Mouse (Mus musculus): Measurements from ENCODE around the gene Usp49.
"Not testable (repeated sequence)": the region's sequence is repeated elsewhere in the genome, so short reads cannot be mapped to it uniquely, and the experiment has no call there.

Usp49 gene

DNA sequence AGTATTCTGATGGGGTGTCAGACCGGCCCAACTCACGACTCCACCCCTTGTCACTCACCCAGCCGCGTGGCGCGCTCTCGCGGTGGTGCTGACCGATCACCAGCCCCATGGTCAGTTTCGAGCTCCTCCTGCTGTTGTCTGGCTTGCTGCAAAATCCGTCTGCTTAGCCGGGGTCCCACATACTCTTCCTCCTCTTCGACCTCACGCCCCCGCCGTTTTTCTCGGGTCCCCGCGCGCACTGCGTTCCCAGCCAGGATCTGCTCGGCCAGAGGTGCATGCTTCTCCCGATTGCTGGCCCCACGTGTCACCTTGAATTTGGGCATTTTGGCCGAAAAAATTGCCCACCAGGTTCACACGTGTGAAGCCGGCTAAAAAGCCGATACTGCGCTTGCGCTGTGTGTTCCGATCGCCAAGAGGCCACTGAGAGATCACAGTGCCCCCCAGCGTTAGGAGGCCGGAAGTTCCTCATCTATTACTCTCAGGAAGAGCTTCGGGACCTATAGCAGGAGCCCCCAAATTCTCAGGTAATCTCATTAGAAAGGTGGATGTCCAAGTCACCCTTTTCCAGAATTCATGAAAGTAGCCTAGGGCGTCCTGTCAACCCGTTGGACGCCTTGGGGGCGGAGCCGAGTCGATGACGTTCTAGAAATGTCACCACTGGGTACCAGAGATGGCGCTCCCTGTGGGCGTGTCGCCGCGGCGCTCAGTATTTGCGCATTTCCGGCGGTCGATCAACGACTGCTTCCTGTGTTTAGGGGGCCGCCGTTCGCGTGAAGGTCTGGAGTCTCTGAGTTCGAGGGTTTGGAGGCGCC is 19.4 kb upstream of the Usp49 start, which contains the start of the genes Bysl, Med20 and Gm20517:
Gene Bysl, minus strand, starts transcription at position 644 of the 812 bp plus-strand sequence.
Gene Med20, plus strand, starts transcription at position 734 of the 812 bp plus-strand sequence.
Gene Gm20517, plus strand, starts transcription at position 741 of the 812 bp plus-strand sequence.
- DNase-seq = peak; percentile 98

GRCm38 (mm10) chr17:47611661-47611982 is 18.9 kb upstream of the Usp49 start:
- no peak for DNase-seq

DNA sequence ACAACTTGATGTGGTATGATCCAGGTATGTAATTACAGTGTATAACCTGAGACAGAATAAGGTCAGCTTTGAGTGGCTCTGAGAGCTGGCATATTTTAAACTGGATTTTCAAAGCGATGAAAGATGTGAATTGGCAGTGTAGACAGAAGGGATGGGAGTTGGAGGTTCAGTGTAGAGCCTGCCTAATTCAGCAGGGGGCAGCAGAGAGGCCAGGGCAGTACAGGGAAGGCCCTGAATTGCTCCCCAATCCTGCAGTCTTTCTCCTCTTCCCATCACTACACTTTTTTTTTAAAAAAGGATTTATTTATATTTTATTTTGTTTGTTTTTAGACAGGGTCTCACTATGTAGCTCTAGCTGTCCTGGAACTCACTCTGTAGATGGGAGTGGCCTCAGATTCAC is 16.5 kb upstream of the Usp49 start:
- DNase-seq = peak; percentile 66

DNA sequence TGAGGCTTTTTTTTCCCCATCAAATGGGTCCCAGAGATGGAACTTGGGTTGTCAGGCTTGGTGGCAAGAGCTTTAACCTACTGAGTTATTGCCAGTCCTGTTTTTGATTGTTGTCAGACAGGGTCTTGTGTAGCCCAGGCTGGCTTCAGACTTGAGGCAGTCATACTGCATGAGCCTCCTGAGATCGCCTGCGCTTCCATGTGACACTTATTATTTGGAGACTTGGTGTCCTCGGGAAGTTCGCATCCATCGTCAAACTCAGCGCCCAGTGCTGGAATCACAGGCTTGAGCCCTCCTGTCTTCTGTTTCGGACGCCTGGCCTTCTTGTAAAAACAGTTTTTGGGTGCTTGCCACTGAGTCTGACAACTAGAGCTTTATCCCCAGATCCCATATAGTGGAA is 14.4 kb upstream of the Usp49 start:
- no peak for DNase-seq

DNA sequence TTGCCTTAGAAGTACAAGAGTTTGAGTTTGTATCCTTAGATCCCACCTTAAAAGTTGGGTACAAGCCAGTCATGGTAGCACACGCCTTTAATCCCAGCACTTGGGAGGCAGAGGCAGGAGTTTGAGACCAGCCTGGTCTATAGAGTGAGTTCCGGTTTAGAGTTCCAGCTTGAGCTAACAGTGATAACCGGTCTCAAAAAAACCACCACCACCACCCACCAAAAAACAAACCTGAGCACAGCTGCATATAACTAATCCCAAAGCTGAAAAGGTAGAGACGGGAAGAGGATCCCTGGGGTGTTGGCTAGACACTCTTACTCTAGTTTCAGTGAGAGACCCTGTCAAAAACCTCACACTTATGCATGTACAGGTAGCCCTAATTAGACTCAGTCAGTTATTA is 13.8 kb upstream of the Usp49 start:
- no peak for DNase-seq

- DNase-seq = no peak
Observed at GRCm38 (mm10) chr17:47617605-47618307, 12.7 kb upstream of the Usp49 start.

- no peak for DNase-seq
Observed at GRCm38 (mm10) chr17:47618556-47619311, 11.8 kb upstream of the Usp49 start.

GRCm38 (mm10) chr17:47622912-47623554 is 7.5 kb upstream of the Usp49 start:
- no peak for DNase-seq

DNA sequence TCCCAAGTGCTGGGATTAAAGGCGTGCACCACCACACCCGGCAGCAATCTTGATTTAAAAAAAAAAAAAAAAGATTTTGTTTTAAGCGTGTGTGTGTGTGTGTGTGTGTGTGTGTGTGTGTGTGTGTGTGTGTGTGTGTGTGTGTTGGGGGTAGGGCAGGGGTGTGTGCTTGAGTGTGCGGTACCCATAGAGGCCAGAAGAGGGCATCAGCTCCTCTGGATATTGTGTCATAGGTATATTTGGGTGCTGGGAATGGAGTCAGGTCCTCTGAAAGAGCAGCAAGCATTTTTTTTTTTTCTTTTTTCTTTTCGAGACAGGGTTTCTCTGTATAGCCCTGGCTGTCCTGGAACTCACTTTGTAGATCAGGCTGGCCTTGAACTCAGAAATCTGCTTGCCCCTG is 5.9 kb upstream of the Usp49 start:
- not testable (repeated sequence) for DNase-seq

DNA sequence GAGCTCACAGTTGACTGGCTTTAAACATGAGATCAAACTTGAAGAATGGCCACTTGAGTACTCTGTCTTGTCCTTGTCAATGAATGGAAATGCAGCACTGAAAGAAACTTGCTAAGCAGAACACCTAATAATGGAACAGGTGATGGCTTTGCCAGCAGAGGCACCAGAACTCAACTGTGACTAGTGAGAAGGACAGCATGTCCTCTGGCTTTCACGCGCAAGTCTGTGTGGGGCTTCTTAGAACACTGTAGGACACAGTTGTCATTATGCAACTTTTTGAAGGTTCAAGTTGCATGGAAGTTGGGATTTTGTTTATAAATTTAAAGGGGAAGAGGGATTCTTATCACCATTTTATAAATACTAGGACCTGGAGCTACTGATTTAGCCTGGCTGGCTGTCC is 5.4 kb upstream of the Usp49 start:
- DNase-seq = no peak

- DNase-seq = peak; percentile 27
Observed at GRCm38 (mm10) chr17:47626031-47626430, 4.5 kb upstream of the Usp49 start.

DNA sequence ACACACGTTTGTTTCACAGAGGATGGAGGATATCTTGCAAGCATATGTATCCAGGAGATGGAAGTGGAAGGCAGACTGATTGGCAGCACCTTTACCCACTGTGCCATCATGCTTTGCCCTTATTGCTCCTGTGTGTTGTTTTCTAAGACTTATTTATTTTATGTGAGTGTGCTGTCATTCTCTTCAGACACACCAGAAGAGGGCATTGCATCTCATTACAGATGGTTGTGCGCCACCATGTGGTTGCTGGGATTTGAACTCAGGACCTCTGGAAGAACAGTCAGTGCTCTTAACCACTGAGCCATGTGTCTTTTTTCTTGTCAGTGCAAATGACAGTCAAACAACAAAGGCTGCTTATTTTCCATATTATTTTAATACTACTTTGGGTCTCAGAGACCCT is 2.7 kb upstream of the Usp49 start:
- DNase-seq = no peak

DNA sequence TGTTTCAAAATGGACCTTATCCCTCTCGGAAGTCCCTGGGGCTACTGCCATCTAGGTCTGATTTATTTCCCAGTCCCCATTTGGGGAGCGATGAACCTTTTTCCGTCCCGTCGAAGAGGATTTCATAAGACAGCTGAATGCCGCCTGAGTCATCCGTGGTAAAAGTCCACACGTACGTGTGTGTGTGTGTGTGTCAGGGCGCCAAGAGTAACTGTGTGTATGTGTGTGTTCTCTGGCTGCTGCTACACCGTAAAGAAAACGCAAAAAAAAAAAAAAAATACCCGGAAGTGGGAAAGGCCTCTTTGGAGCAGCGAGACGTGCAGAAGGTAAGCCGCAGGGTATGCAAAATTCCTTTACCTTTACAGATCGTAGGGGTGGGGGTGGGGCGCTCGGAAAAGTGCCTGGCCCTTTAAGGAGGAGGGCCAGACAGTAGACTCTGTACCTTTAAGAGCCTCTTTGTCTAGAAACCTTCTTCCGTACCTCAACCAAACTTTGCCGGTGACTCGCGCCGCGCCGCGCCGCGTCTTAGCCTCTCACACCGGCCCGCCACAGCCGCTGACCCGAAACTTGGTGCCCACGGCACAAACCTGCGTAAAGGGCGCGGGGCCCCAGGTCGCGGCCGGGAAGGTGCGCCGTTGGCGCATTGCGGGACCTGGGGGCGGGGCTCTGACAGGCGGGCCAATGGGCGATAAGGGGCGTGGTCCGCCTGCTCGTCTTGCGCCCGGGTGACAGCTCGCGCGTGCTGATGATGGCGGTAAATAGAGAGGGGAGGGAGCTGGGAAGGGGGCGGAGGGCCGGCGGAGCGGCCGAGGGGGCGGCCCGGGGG is 1.4 kb upstream of the Usp49 start:
- DNase-seq = peak; percentile 95

DNA sequence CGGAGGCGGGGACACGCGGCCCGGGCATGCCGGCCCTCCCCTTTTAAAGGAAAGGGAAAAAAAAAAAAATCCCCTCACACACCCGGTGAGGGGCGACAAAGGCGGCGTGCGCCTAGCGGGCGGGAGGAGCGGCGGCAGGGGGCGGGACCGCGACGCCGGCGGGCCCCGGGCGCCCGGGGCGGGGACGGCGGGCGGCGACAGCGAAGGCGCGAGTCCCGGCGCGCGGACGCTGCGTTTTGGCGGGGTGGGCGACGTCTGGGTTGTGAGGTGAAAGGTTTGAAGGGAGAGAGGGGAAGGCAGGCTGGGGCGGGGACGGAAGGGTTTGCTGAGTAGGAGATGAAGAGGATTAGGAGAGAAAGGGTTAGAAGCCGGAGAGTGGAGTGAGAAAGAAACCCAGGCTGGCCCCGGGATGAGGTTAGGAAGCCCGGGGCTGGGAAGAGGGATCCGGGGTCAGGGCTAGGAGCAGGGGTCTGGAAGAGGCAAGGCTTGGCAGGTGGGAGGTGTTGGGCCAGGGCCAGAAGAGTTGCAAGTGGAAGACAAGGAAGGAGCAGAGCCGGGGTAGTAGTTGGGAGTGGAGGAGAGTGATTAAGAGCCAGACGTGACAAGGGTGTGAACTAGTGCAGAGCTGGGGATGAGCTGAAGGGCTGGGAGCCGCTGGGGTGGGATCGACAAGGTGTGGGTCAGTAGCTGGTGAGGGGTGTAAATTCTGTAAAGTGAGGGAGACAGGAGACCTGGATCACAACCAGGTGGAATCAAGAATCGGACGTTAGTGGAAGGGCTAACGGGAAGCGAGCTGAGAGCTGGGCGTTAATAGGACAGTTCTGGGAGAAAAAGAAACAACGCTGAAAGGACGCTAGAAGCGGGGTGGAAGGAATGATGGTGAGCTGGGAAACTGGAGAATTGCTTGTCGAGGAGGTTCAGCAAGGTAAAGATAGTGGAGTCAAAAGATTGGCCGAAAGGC is 493 bp upstream of the Usp49 start:
- DNase-seq = peak; percentile 26

DNA sequence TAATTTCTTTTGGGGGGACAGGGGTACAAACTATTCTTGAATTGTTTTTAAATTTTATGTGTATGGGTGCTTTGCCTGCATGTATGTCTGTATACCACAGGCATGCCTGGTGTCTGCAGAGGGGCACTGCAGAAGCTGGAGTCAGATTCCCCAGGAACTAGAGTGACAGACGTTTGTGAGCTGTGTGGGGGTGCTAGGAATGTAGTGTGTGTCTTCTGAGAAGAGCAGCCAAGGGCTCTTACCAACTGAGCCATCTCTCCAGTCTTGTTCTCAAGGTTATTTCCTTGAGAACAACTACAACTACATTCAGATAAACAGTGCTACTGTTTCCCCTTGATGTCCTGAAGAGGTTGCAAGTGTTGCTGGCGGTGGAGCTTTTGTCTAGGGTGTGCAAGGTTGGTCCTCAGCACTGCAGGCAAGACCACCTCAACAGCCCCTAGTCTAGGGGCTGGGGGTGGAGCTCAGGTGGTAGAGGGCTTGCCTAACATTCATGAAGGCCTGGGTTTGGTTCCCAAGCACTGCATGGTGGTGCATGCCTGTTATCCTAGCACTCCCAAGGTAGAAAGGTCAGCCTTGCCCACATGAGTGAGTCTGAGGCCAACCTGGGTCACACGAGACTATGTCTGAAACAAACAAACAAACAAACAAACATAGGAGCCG is 1.8 kb downstream of the Usp49 start:
- DNase-seq = no peak

GRCm38 (mm10) chr17:47633999-47634770 is 3.7 kb downstream of the Usp49 start:
- DNase-seq = no peak

DNA sequence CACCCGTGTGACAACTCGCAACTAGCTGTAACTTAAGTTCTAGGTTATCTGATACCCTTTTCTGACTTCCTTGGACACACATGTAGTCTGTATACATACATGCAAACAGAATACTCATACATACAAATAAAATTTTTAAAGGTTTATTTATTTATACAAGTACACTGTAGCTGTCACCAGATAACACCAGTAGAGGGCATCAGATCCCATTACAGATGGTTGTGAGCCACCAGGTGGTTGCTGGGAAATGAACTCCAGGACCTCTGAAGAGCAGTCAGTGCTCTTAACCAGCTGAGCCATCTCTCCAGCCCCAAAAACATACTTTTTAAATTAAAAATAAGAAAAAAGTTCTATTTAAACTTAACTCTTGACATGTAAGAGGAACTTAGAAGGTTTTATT is 12.5 kb downstream of the Usp49 start:
- no peak for DNase-seq

DNA sequence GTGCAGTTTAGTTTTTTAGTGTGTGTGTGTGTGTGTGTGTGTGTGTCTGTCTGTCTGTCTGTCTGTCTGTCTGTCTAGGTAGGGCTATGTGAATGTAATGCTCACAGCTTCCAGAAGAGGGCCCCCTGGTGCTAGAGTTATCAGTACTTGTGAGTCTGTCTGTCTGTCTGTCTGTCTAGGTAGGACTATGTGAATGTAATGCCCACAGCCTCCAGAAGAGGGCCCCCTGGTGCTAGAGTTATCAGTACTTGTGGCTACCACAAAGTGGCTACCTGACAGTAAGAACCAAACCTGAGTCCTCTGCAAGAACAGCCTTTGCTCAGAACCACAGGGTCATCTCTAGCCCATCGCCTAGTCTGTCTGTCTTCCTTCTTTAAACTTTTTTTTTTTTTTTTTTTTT is 16.2 kb downstream of the Usp49 start:
- peak; percentile 79 for DNase-seq

DNA sequence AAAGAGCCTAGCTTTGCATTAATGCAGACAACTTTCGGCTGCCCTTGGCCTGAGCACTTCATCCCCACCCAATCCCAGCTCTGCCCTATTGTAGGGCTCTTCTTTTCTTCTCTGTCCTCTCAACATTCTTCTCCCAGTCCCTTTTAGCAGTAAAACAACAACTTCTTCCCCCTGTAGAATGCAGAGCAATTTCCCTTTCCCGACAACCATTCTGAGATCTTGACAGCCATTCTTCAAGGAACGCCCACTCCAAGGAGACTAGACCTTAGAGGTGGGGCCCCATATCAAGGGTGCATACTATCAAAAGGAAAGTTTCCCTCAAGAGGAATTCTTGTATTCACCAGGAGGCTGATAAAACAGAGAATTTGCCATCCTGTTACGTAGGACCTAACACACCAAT is 18.5 kb downstream of the Usp49 start:
- DNase-seq = no peak

GRCm38 (mm10) chr17:47651953-47652352 is 21.5 kb downstream of the Usp49 start:
- no peak for DNase-seq

Measured in lung, postnatal 14 days (tissue).